Mouse (Mus musculus) lung, adult 2 months (tissue): ENCODE data around the gene Dock1. TPM values are rescaled to one million over a fixed set of nuclear protein-coding genes. Genes with fewer than 3 reads are reported as not detected.

Source experiments
- DNase-seq: peaks from one replicate; pipeline ENCODE4 v3.0.0; 2022
- H3K4me1 ChIP-seq: fragments of 200-500 bp; 2 replicates; pipeline ENCODE4 v1.6.1; 2011; ENCODE audit warnings: low read length; ENCODE audit not compliant: control insufficient read depth, insufficient read depth
- H3K4me3 ChIP-seq: fragments of 200-500 bp; replicated peaks from 2 replicates; pipeline ENCODE3; 2011; ENCODE audit warnings: low read depth, mild to moderate bottlenecking, control low read depth, low read length; ENCODE audit errors: extremely low read depth
- CTCF ChIP-seq: fragments of 200-500 bp; IDR thresholded peaks from 2 replicates; pipeline ENCODE4 v1.5.1; 2011; ENCODE audit warnings: mild to moderate bottlenecking, low read length, control low read depth; ENCODE audit not compliant: insufficient read depth
- POLR2A ChIP-seq: fragments of 200-500 bp; IDR thresholded peaks from 2 replicates; pipeline ENCODE4 v1.6.1; 2011; ENCODE audit warnings: low read depth, mild to moderate bottlenecking, control low read depth, low read length, borderline replicate concordance; ENCODE audit errors: extremely low read depth
- WGBS: fragments of 180-500 bp; shearing (Covaris S2); methylation state at CpG from one replicate; pipeline ENCODE4 v1.1.7; 2018; 5-methylcytosine and 5-hydroxymethylcytosine counted together
- polyA plus RNA-seq: library from polyadenylated mRNA; depleted of rRNA; stranded (reverse); fragments of >200 nt; gene quantifications from 2 replicates; pipeline ENCODE4 v1.2.3, GENCODE M21; 2012

Gene Dock1
- polyA plus RNA-seq, 1 experiment, result 18.7 TPM

DNA sequence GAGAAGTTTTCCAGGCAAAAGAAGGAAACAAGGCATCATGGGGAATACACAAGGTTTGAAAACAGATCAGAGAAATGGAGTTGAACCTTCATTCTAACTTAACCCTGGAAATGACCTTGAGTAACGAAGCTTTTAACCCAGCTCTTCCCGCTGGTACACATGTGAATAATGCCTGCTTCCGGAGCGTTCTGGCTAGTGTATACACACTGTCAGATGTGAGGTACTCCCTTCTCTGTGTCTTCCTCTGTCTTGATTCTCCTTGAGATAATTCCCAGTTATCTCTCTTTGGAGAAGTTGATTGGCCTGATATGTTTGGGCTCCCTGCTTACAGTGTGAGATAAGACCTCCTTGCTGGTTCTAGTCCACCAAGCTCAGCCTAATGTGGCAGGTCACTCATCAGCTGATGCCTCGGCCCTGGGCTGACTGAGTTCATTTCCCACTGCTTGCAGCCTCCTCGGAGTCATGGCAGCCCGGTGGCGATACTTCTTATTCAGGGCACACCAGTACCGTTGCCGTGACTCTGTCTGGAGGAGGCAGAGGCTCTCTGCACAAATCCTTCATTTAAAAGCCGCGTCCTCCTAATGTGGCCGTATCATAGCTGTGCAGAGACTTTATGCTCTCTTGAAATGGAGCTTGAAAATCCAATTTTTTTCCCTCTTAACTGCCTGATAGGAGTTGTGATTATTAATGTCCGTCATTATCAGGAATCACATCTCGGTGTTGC lies 102.6 kb downstream of the Dock1 start:
- Histone ChIP-seq H3K4me1 (peaks cover 6% of the 10 kb centered on the region), H3K4me3 (no peak overlapping the region)
- DNase-seq, result no peak
- 66% methylated on average over 15 of the region's 15 CpGs for WGBS
- TF ChIP-seq POLR2A (no peak), CTCF (no peak)

DNA sequence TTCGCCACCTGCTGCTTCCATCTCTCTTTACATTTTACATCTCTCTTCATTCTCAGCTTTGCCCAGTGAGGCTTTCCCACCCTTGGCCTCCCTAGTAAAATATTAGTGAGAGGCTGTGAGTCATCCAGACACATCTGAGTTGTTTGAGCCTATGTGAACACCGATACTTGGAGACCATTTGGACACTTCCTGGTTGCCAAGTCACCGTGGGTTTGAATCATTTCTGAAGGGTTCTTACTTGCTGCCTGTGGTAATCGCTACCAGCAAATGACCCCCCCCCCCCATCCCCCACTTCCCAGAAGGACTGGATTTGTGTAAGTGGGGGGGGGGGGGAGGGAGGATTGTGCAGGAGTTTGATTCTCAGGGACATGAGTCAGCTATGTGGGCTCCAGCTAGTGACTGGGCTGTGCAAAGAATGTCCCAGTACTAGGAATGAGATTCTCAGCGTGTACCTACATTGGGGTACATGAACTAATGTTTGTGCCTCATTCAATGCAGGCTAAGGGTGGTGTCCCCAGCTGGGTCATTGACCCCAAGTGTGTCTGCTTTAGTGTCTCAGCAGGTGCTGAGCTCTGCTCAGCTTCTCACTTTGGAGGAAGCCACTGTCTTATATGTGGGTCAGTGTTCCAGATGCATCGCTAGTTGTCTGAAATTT lies 103.4 kb downstream of the Dock1 start:
- DNase-seq, result no peak
- no peak for TF ChIP-seq POLR2A
- H3K4me1 ChIP-seq, result peaks cover 6% of the 10 kb centered on the region
- 65% methylated on average over 6 of the region's 6 CpGs for WGBS
- no peak overlapping the region for H3K4me3 ChIP-seq

DNA sequence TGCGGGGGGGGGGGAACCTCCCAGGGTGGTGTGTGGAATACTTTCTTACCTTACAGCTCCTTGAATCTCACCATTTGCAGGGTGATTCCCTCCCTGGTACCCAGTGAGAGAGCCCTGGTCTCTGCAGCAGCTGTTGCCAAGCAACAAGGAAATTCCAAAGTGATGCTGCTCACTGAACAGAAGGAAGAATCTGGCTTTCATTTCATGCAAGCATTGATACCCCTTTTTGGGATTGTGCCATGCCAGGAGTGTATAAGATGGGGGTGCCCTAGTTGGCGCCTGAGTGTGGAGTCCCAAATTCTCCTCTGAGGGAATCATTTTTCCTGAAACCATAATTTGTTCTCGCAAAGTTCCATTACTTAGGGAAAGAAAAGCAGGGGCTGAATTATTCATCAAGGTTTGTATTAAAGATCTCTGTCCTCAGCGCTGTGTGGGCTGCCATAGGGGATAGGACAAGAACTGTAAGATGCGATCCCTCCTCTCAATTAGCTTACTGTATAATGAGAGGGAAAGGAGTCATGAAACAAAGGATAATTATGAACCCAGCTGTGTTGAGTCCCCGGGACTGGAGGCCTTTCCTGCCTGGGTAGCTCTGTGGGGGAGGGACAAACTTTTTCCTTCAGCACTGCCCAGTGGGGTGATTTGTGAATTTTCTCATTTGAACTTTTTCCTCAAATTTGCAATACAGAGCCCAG lies 104.2 kb downstream of the Dock1 start:
- no peak for TF ChIP-seq POLR2A
- TF ChIP-seq CTCF, result no peak
- Histone ChIP-seq H3K4me1 (peaks cover 6% of the 10 kb centered on the region), H3K4me3 (no peak overlapping the region)
- DNase-seq, result no peak
- WGBS, result 94% methylated on average over 6 of the region's 6 CpGs

DNA sequence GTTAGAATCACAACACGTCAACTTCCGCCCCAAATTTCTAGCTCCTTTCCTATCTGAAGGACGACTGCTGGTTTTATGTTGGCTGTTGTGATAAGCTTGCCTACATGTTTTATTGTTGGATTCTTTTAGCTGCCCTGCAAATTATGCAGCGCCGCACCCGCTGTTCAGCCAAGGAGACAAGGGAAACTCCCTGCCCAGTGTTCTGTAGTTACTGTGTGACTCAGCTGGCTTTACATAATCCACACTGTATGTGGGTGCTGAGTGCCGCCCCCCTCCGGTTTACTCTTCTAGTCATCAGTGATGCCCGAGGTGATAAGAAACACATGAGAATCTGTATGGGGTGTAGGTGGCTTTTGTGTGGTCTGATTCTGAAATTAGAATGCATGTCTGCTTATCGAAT lies 105.2 kb downstream of the Dock1 start:
- Histone ChIP-seq H3K4me3 (no peak overlapping the region), H3K4me1 (peaks cover 6% of the 10 kb centered on the region)
- 82% methylated on average over 10 of the region's 10 CpGs for WGBS
- no peak for TF ChIP-seq CTCF
- TF ChIP-seq POLR2A, result no peak
- no peak for DNase-seq

DNA sequence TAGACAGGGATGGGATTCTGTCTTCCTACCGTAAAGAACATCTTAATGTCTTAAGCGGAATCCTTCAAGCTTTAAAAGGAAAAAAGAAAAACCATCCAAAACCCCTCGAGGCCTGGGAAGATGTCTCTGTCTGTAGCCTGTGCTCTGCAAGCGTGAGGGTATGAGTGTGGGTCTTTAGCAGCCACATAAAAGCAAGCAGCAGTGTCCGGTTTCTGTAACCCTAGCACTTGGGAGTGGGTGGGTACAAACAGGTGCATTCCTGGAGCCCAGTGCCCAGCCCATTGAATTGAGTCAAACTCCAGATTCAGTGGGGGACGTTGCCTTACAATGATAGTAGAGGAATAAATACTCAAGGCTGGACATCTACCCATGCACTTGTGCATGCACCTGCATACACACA lies 105.9 kb downstream of the Dock1 start:
- TF ChIP-seq POLR2A (no peak), CTCF (no peak)
- Histone ChIP-seq H3K4me3 (no peak overlapping the region), H3K4me1 (peaks cover 6% of the 10 kb centered on the region)
- no peak for DNase-seq
- 88% methylated on average over 6 of the region's 6 CpGs for WGBS

DNA sequence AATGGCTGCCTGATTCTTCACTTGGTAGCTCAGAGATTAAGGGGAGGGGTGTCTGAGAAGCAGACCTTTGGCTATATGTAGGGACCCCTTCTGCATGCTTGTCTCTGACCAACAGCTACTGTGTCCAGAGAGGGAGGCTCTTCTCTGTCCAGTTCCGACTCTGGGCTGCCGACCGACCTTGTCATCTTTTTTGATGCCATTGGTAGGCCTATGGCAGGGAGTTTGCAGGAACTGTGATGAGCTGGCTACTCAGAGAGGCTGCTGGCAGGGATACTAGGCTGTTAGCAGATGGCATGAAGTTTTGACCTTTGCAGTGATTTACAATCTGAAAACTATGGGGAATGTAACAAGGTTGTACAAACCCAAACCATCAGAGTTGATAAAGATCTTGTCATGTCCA lies 109.3 kb downstream of the Dock1 start:
- TF ChIP-seq POLR2A, result no peak
- TF ChIP-seq CTCF, result no peak
- WGBS, result 96% methylated on average over 3 of the region's 3 CpGs
- no peak for DNase-seq
- no peaks in the 10 kb centered on the region for H3K4me1 ChIP-seq
- no peak overlapping the region for H3K4me3 ChIP-seq

DNA sequence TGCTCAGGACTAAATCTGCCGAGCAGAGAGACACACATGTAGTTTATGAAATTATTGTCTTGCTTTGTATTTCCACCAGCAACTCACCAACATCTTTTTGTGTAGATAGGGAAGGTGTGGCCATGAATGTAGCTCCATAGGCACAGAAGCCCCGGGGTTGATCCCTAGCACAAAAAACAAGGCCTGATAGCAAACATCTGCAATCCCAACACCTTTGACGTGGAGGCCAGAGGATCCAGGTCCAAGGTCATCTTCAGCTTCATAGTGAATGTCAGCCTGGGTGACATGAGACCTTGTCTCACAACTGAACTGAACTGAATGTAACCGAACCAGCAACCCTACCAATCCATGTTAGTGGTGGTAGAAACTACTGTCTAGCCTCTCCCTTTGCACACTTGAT lies 116.7 kb downstream of the Dock1 start:
- no peak for TF ChIP-seq POLR2A
- no peak for TF ChIP-seq CTCF
- WGBS, result 85% methylated on average over 4 of the region's 4 CpGs
- H3K4me3 ChIP-seq, result no peak overlapping the region

DNA sequence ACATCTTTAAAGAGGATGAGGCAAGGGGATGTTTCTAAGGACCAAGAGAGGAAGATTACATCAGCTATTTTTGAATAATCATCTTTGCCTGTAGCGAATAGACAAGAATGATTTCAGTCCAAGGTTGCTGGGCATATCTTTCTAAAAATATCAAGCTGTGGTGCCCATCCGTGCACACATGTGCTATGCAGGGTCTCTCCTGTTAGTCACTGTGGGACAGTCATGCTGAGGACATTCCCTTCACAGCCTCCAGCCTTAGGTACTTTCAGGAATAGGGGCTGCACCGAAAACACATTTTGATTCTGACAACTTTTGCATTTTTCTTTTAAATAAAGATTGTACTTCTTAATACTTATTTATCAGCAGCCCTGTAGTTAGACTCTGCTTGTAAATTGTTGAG lies 124.4 kb downstream of the Dock1 start:
- TF ChIP-seq POLR2A, result no peak
- no peak for TF ChIP-seq CTCF
- Histone ChIP-seq H3K4me3 (no peak overlapping the region), H3K4me1 (no peaks in the 10 kb centered on the region)
- WGBS, result 83% methylated on average over 3 of the region's 3 CpGs
- no peak for DNase-seq

More for the DNA sequence above, 116.7 kb downstream of the Dock1 start:
- DNase-seq, result no peak
- H3K4me1 ChIP-seq, result no peaks in the 10 kb centered on the region

DNA sequence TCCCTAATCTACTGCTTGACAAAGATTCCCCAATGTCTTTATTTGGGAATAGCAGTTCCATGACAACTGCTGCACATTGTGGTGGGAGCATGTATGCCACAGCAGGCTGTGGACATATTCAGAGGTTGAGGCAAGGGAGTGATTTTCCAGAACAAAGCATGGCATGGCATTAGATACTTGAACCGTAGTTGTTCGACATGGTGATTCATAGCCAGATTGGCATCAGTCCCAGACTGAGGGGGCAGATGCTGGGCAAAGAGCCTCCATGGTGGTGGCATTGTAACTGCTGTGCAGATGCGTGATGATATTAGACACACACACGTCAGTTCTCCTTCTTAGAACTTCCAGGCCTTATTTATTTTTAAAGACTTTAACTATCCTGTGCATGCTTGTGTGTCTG lies 129.6 kb downstream of the Dock1 start:
- 42% methylated on average over 4 of the region's 4 CpGs for WGBS
- no peak for DNase-seq
- H3K4me1 ChIP-seq, result no peaks in the 10 kb centered on the region
- TF ChIP-seq POLR2A (no peak), CTCF (no peak)
- no peak overlapping the region for H3K4me3 ChIP-seq
